Mouse (Mus musculus) liver, adult (tissue): ENCODE measurements around the gene Rpa1.

Experiments used
- GATA4 ChIP-seq: IDR thresholded peaks from 2 replicates; pipeline ENCODE4 v1.6.1; 2014; ENCODE audit warnings: mild to moderate bottlenecking, low read length; ENCODE audit not compliant: insufficient replicate concordance

Rpa1 gene

GRCm38 (mm10) chr11:75279342-75280065 lies 68.6 kb downstream of the Rpa1 start:
- no peak for TF ChIP-seq GATA4

GRCm38 (mm10) chr11:75279013-75279341 lies 69.1 kb downstream of the Rpa1 start:
- TF ChIP-seq GATA4 = no peak

DNA sequence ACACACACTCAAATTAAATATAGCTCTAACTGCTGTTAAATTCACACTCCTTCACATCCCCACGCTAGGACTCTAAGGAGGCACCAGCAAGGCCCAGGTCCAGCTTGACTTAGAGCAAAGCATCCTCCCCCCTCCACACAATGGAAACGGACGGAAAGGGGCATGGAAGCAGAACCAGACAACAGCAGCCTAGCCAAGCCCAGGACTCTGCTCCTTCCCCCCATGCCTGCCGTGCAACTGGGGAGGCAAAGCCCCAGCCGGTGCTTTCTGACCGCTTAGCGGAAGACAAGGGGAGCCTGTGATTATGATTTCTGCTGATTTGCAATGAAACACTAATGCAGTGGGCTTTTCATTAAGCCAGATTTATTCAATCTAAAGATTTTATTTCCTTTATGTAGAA lies 70.0 kb downstream of the Rpa1 start:
- no peak for TF ChIP-seq GATA4

DNA sequence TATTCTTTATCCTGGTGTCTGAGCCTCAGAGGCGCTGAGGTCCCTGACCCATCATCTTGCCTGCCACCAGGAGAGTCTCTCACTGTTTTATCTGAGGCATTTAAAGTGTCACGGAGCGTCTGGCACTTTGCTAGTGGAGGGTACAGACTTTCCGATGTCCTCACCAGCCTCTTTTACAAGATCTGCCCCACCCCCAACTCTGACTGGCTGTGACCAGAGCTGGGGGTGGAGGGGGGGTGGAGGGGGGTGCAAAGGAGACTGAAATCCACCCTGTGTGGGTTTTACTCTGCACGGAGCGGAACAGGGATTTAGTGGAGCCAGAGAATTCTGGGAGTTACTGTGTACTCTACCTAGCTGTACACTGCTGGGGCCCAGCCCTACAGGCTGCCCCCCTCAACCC lies 73.1 kb downstream of the Rpa1 start:
- TF ChIP-seq GATA4 = no peak

DNA sequence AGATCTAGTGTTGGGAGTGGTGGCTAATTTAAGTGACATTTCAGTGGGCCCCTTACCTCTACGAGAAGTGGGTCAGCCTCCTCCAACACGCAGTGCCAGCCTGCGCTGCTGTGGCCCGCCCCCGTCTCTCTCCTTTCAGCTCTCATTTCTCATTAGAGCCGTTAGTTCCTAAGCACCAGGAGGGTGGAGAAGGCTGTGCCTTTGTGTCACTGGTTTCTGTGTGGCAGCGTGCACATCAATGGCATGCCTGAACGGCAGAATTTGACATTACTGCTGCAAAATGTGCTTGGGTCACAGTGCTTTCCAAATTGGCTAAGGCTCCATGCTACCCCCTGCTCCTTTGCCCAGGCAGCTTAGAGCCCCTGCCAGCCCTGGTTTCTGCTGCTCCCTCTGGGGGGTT lies 74.7 kb downstream of the Rpa1 start:
- TF ChIP-seq GATA4 = no peak

- no peak for TF ChIP-seq GATA4
Observed at GRCm38 (mm10) chr11:75270985-75271434, 77.1 kb downstream of the Rpa1 start.

- TF ChIP-seq GATA4 = no peak
Observed at GRCm38 (mm10) chr11:75270276-75270984, 77.7 kb downstream of the Rpa1 start.

- TF ChIP-seq GATA4 = no peak; the same call in 1 of the 2 replicates
Observed at GRCm38 (mm10) chr11:75269213-75269612, 78.9 kb downstream of the Rpa1 start.

- TF ChIP-seq GATA4 = no peak
Observed at GRCm38 (mm10) chr11:75268492-75268891, 79.6 kb downstream of the Rpa1 start.

- TF ChIP-seq GATA4 = no peak
Observed at GRCm38 (mm10) chr11:75267826-75268281, 80.3 kb downstream of the Rpa1 start.

DNA sequence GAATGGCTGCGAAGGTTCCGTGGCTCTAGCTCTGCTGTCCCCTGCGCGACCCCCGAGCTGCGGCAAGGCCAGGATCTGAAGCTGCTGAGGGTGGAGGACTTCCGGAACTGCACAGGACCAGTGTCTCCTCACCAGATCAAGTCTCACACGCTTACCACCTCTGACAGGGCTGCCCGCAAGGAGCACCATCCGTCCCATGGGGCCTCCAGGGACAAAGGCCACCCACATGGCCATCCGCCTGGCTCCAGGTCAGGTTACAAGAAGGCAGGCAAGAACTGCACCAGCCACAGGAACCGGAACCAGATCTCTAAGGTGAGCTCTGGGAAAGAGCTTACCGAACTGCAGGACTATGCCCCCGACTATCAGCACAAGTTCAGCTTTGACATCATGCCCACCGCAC lies 82.6 kb downstream of the Rpa1 start:
- TF ChIP-seq GATA4 = no peak

- no peak for TF ChIP-seq GATA4
Observed at GRCm38 (mm10) chr11:75264550-75264949, 83.6 kb downstream of the Rpa1 start.

DNA sequence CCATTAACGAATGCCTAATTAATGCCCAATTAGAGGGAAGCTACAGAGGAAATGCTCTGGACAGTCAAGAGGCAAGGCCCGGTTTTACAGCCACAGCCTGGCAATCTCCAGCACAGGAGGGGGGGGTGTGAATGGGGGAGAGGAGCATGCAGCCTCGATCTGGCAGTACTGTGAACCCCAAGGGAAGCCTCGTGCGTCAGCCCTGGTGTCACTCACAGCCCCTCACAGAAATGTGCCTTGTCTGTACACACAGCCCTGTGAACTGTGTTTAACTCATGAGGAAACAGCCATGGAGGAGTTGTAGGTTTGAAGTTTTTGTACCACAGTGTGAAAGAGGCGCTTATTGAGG lies 84.2 kb downstream of the Rpa1 start:
- TF ChIP-seq GATA4 = no peak

GRCm38 (mm10) chr11:75263274-75263963 lies 84.7 kb downstream of the Rpa1 start:
- TF ChIP-seq GATA4 = no peak

- TF ChIP-seq GATA4 = no peak
Observed at GRCm38 (mm10) chr11:75262791-75263190, 85.3 kb downstream of the Rpa1 start.

DNA sequence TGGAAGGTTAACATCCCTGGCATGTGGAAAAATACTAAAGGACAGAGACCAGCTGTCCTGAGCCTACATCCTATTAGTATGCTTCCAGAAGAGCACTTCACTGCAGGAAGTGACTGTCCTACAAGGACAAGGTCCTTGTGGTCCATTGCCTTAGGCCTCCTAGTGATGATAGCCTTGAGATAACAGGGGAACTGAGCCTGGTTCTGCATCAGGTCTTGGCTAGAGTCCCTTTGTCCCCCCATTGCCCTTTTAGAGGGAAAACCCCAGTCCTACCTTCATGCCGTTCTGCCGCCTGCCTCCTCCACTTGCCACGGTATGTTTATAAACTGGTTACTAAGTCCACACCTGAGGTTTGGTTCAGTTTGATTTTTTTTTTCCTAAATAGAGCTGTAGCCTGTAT lies 85.9 kb downstream of the Rpa1 start:
- TF ChIP-seq GATA4 = no peak
